Mouse (Mus musculus) liver, embryonic 14 days (tissue): ENCODE results near the gene Crxos. TPM values are rescaled to one million over a fixed set of nuclear protein-coding genes. Genes with fewer than 3 reads are reported as not detected.

Experiments
- polyA plus RNA-seq: library from polyadenylated mRNA; depleted of rRNA; stranded (reverse); fragments of >200 nt; gene quantifications from 2 replicates; pipeline ENCODE4 v1.2.3, GENCODE M21; 2012; rRNA removed

The Crxos gene
- not detected in 2 replicates for polyA plus RNA-seq

GRCm38 (mm10) chr7:15882317-15882716 lies at the start of gene Crxos:
TSS of gene Crxos (plus strand) at chr7:15882617.

GRCm38 (mm10) chr7:15839578-15839977 lies 42.8 kb upstream of the Crxos start, which contains the start of gene Obox6:
TSS of gene Obox6 (minus strand) at chr7:15839678.

GRCm38 (mm10) chr7:15879756-15880155 lies 2.7 kb upstream of the Crxos start, which contains the start of gene Crx:
TSS of gene Crx (minus strand) at chr7:15879968.

GRCm38 (mm10) chr7:15922220-15922773 lies 39.9 kb downstream of the Crxos start, which contains the start of gene Selenow:
TSS of gene Selenow (minus strand) at chr7:15922402.

GRCm38 (mm10) chr7:15945721-15946536 lies 63.5 kb downstream of the Crxos start, which contains the start of gene Nop53:
TSS of gene Nop53 (minus strand) at chr7:15946074.

Other genes with a start within 250 kb of the Crxos start
- not detected in 2 replicates for gene Obox3, start 242.7 kb upstream of the Crxos start, polyA plus RNA-seq
- gene Obox5, start 132.5 kb upstream of the Crxos start, polyA plus RNA-seq: not detected in 2 replicates
- not detected in 2 replicates for gene Obox6, start 42.9 kb upstream of the Crxos start, polyA plus RNA-seq
- not detected in 2 replicates for gene Crx, start 2.6 kb upstream of the Crxos start, polyA plus RNA-seq
- 189 and 194 TPM in 2 replicates for gene Selenow, start 39.8 kb downstream of the Crxos start, polyA plus RNA-seq
- 57.3 and 58.9 TPM in 2 replicates for gene Nop53, start 63.5 kb downstream of the Crxos start, polyA plus RNA-seq
- 2.4 TPM in 2 replicates for gene Ehd2, start 85.0 kb downstream of the Crxos start, polyA plus RNA-seq
- 1.2 and 1.5 TPM in 2 replicates for gene Bicra, start 165.3 kb downstream of the Crxos start, polyA plus RNA-seq
- 0.01 TPM in 2 replicates for gene Zfp541, start 179.2 kb downstream of the Crxos start, polyA plus RNA-seq
- gene Napa, start 215.8 kb downstream of the Crxos start, polyA plus RNA-seq: 93.6 and 109 TPM in 2 replicates
- 6.6 and 7.2 TPM in 2 replicates for gene Kptn, start 237.3 kb downstream of the Crxos start, polyA plus RNA-seq
- gene Slc8a2, start 247.2 kb downstream of the Crxos start, polyA plus RNA-seq: 0.05 TPM in 2 replicates